Mouse (Mus musculus): ENCODE data around the gene Serinc5. TPM values are rescaled to one million over a fixed set of nuclear protein-coding genes. Genes with fewer than 3 reads are reported as not detected.

The Serinc5 gene
- polyA plus RNA-seq, 1 experiment from 2014 or later = 10.4 TPM

DNA sequence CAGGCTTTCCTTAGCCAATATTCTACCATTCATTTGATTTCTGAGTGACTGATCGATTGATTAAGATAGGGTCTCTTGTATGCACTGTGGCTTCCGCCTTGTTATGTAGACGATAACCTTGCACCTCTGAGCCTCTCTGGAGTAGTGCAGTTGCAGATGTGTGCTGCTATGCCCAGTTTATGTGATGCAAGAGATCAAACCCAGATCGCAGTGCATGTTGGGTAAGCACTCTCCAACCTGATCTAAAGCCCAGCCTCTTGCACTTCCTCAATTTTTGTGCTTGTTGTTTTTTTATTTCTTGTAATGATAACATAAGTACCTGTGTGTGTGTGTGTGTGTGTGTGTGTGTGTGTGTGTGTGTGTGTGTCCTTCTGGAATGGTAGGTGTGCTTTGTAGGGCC, 132.0 kb downstream of the Serinc5 start:
- Histone ChIP-seq H3K9me3 (ENCODE audit: control insufficient read depth, low read length) (no peaks in the 10 kb centered on the region), H3K9ac (ENCODE audit: low read depth, low read length) (no peak overlapping the region), H3K27me3 (ENCODE audit: control insufficient read depth, insufficient read depth, low read length) (no peaks in the 10 kb centered on the region), H3K36me3 (ENCODE audit: control insufficient read depth, insufficient read depth, low read length) (no peaks in the 10 kb centered on the region), H3K4me3 (ENCODE audit: low read depth, low read length) (no peak overlapping the region), H3K4me1 (replicated peaks; ENCODE audit: control insufficient read depth, insufficient read depth, low read length) (no peaks in the 10 kb centered on the region), H3K27ac (ENCODE audit: low read depth, low read length) (no peak overlapping the region), H3K4me2 (replicated peaks; ENCODE audit: low read depth, low read length) (no peak overlapping the region)
- DNase-seq (ENCODE audit: low spot score) (no peak), ATAC-seq (ENCODE audit: low FRiP score) (no peak)
- 93% methylated on average over 4 of the region's 4 CpGs for WGBS

DNA sequence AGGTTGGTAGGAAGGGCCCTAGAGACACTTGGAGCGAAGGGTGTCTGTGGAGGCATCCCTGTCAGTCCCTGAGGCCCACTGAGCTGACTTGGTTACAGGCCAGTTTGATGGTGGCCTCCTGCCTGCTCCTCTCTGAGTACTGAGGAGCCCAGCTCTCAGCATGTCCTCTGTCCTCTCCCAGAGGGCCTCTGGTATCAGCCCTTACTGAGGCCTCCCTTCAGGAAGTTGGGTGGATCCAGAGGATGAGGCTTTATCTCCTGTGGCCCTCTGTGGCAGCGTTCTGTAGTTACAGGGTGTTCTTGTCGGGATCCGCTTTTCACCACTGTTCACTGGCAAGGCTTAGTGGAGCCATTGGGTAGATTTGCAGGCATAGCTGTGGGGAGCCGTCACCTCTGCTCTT, 132.4 kb downstream of the Serinc5 start:
- Histone ChIP-seq H3K9ac (ENCODE audit: low read depth, low read length) (no peak overlapping the region), H3K4me3 (ENCODE audit: low read depth, low read length) (no peak overlapping the region), H3K36me3 (ENCODE audit: control insufficient read depth, insufficient read depth, low read length) (no peaks in the 10 kb centered on the region), H3K4me1 (replicated peaks; ENCODE audit: control insufficient read depth, insufficient read depth, low read length) (no peaks in the 10 kb centered on the region), H3K4me2 (replicated peaks; ENCODE audit: low read depth, low read length) (no peak overlapping the region), H3K27me3 (ENCODE audit: control insufficient read depth, insufficient read depth, low read length) (no peaks in the 10 kb centered on the region), H3K27ac (ENCODE audit: low read depth, low read length) (no peak overlapping the region), H3K9me3 (ENCODE audit: control insufficient read depth, low read length) (no peaks in the 10 kb centered on the region)
- WGBS = 74% methylated on average over 5 of the region's 5 CpGs
- DNase-seq (ENCODE audit: low spot score) (no peak), ATAC-seq (ENCODE audit: low FRiP score) (no peak)

DNA sequence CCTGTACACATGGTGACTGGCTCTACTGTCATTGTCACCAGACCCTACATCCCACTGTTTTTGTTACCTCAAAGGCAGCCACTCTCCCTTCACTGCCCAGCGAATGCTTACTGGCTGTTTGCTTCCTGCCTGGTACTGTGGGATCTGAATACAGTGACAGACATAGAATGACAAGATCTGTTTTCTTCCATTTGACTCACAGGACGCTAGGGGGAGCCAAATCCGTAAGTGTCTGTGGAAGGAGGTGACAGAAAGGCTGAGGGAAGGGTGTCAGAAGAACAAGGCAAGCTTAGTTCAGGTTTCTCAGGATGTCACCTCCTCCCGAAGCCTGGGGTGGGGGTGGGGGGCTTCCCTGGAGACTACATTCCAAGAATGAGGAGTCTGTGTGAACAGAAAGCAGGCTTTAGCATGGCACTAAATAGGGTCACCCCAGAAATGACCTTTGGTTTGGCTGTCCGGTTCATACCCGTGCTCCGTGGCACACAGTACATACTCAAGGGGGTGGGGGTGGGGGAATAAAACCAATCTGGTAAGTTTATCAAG, 140.2 kb downstream of the Serinc5 start:
- no peak overlapping the region for H3K4me2 ChIP-seq (replicated peaks; ENCODE audit: low read depth, low read length)
- H3K4me1 ChIP-seq (replicated peaks; ENCODE audit: control insufficient read depth, insufficient read depth, low read length) = no peaks in the 10 kb centered on the region
- no peak overlapping the region for H3K4me3 ChIP-seq (ENCODE audit: low read depth, low read length)
- 27% methylated on average over 7 of the region's 7 CpGs for WGBS
- no peaks in the 10 kb centered on the region for H3K27me3 ChIP-seq (ENCODE audit: control insufficient read depth, insufficient read depth, low read length)
- no peak overlapping the region for H3K9ac ChIP-seq (ENCODE audit: low read depth, low read length)
- H3K9me3 ChIP-seq (ENCODE audit: control insufficient read depth, low read length) = no peaks in the 10 kb centered on the region
- peak; percentile 68 for ATAC-seq (ENCODE audit: low FRiP score)
- no peaks in the 10 kb centered on the region for H3K36me3 ChIP-seq (ENCODE audit: control insufficient read depth, insufficient read depth, low read length)
- H3K27ac ChIP-seq (ENCODE audit: low read depth, low read length) = no peak overlapping the region
- peak; percentile 86 for DNase-seq (ENCODE audit: low spot score)

DNA sequence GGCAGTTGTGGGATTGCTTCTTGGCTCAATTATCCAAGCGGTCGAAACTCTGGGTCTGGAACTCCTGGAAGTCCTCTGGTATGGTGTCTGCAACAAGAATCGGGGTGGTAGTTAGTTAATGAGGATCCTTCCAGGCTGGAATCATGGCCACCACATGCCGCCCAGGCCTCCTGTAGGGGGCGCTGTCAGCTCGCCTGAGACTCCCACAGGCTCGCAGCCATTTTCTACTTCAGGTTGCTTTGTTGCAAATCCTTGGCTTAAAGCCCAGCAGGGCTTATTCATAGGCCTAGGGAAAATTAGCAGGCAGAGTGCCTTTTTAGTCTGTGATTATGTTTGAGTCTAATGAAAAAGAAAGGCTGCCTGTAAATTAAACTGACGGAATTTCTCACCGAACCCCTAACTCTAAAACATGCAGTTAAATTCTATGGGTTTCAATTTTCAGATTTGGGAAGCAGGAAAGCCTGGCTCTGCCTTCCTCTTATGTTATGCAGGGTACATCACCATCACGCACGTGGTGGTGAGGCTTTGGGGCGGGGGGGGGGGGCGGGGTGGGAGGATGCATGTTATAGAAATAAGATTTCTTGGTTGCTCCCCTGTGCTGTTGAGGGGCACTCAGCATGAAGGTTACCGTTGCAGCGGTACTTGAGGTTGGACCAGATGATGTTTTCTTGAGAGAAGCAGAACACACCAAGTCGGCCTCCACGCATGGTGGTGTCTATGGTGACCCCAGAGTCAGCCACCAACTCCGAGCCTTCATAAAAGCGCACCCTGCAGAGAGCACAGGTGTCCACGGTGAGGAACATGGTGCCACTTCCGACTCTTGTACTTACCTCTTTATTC, 141.1 kb downstream of the Serinc5 start:
- H3K4me1 ChIP-seq (replicated peaks; ENCODE audit: control insufficient read depth, insufficient read depth, low read length) = no peaks in the 10 kb centered on the region
- H3K27ac ChIP-seq (ENCODE audit: low read depth, low read length) = no peak overlapping the region
- H3K9me3 ChIP-seq (ENCODE audit: control insufficient read depth, low read length) = no peaks in the 10 kb centered on the region
- peak; percentile 85 for DNase-seq (ENCODE audit: low spot score)
- no peaks in the 10 kb centered on the region for H3K36me3 ChIP-seq (ENCODE audit: control insufficient read depth, insufficient read depth, low read length)
- peak; percentile 66 for ATAC-seq (ENCODE audit: low FRiP score)
- no peaks in the 10 kb centered on the region for H3K27me3 ChIP-seq (ENCODE audit: control insufficient read depth, insufficient read depth, low read length)
- WGBS = 74% methylated on average over 21 of the region's 21 CpGs
- H3K4me2 ChIP-seq (replicated peaks; ENCODE audit: low read depth, low read length) = no peak overlapping the region
- no peak overlapping the region for H3K4me3 ChIP-seq (ENCODE audit: low read depth, low read length)
- H3K9ac ChIP-seq (ENCODE audit: low read depth, low read length) = no peak overlapping the region

DNA sequence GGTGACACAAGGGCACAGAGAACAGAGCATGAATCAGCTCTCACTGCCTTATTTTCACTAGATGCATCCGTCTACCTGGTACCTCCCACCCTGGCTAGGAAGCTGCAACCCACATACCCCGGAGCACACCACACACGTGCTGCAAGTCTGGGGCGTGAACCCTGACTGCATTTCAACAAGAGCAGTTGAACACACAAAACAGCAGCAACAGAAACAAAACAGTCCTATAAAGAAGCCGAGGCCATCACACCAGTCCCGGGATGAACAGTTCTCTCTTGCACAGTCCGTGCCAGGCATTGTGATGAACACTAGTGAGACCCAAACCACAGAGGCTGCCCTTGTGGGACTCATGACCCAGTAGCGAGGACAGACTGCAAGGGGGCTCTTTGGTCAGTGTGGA, 142.8 kb downstream of the Serinc5 start:
- Histone ChIP-seq H3K4me2 (replicated peaks; ENCODE audit: low read depth, low read length) (no peak overlapping the region), H3K9me3 (ENCODE audit: control insufficient read depth, low read length) (no peaks in the 10 kb centered on the region), H3K4me3 (ENCODE audit: low read depth, low read length) (no peak overlapping the region), H3K27me3 (ENCODE audit: control insufficient read depth, insufficient read depth, low read length) (no peaks in the 10 kb centered on the region), H3K9ac (ENCODE audit: low read depth, low read length) (no peak overlapping the region), H3K36me3 (ENCODE audit: control insufficient read depth, insufficient read depth, low read length) (no peaks in the 10 kb centered on the region), H3K4me1 (replicated peaks; ENCODE audit: control insufficient read depth, insufficient read depth, low read length) (no peaks in the 10 kb centered on the region), H3K27ac (ENCODE audit: low read depth, low read length) (no peak overlapping the region)
- DNase-seq (ENCODE audit: low spot score) = no peak
- WGBS = 87% methylated on average over 8 of the region's 8 CpGs
- ATAC-seq (ENCODE audit: low FRiP score) = no peak

DNA sequence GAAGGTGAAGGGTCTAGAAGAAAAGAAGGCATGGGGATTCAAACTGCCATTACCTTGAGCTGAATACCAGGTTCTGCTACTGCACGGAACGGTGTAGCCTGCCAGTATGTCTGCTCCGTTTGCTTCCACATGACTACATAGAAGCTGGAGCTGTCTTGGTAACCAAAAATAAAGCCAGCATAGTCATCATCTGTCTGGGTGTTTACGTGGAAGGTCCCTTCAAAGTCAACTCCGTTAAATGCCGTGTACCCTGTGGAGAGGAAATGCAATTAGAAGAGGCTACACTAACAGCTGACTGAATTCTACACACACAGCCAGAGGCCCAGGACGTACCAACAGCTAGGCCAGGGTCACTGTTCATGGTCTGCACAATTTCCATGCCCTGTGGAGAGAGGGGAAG, 144.1 kb downstream of the Serinc5 start:
- Histone ChIP-seq H3K27me3 (ENCODE audit: control insufficient read depth, insufficient read depth, low read length) (no peaks in the 10 kb centered on the region), H3K4me2 (replicated peaks; ENCODE audit: low read depth, low read length) (no peak overlapping the region), H3K9me3 (ENCODE audit: control insufficient read depth, low read length) (no peaks in the 10 kb centered on the region), H3K4me1 (replicated peaks; ENCODE audit: control insufficient read depth, insufficient read depth, low read length) (no peaks in the 10 kb centered on the region), H3K27ac (ENCODE audit: low read depth, low read length) (no peak overlapping the region), H3K36me3 (ENCODE audit: control insufficient read depth, insufficient read depth, low read length) (no peaks in the 10 kb centered on the region), H3K4me3 (ENCODE audit: low read depth, low read length) (no peak overlapping the region), H3K9ac (ENCODE audit: low read depth, low read length) (no peak overlapping the region)
- DNase-seq (ENCODE audit: low spot score) (no peak), ATAC-seq (ENCODE audit: low FRiP score) (no peak)
- WGBS = 78% methylated on average over 7 of the region's 7 CpGs

DNA sequence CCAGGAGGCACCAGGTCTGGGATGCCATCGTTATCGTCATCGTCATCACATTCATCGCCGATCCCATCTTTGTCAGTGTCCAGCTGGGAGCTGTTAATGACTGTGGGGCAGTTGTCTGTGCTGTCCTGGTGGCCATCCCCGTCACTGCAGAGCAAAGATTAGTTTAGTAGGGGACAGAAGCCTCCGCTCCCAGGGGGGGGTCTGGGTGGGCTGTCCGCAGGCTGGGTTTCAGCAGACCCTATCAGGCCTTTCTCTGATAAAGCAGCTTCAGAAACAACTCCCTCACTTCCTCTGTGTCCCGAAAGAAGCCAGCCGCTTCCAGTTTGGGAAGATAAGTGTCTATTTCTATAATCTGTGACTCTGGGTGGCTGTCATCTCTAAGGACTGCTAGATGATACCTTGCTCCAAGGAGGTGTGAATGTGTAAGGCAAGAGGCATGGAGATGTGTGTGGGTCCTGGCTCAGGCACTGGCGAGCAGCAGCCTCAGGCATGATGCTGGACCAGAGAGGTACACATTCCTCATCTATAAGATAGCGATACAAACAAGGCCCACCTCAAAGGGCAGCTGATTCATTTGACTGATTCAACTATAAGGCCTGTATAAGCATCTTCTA, 147.2 kb downstream of the Serinc5 start:
- no peak overlapping the region for H3K4me2 ChIP-seq (replicated peaks; ENCODE audit: low read depth, low read length)
- no peak overlapping the region for H3K27ac ChIP-seq (ENCODE audit: low read depth, low read length)
- H3K4me3 ChIP-seq (ENCODE audit: low read depth, low read length) = no peak overlapping the region
- H3K9me3 ChIP-seq (ENCODE audit: control insufficient read depth, low read length) = no peaks in the 10 kb centered on the region
- WGBS = 88% methylated on average over 12 of the region's 12 CpGs
- ATAC-seq (ENCODE audit: low FRiP score) (no peak), DNase-seq (ENCODE audit: low spot score) (no peak)
- no peaks in the 10 kb centered on the region for H3K36me3 ChIP-seq (ENCODE audit: control insufficient read depth, insufficient read depth, low read length)
- no peaks in the 10 kb centered on the region for H3K27me3 ChIP-seq (ENCODE audit: control insufficient read depth, insufficient read depth, low read length)
- H3K4me1 ChIP-seq (replicated peaks; ENCODE audit: control insufficient read depth, insufficient read depth, low read length) = no peaks in the 10 kb centered on the region
- no peak overlapping the region for H3K9ac ChIP-seq (ENCODE audit: low read depth, low read length)

DNA sequence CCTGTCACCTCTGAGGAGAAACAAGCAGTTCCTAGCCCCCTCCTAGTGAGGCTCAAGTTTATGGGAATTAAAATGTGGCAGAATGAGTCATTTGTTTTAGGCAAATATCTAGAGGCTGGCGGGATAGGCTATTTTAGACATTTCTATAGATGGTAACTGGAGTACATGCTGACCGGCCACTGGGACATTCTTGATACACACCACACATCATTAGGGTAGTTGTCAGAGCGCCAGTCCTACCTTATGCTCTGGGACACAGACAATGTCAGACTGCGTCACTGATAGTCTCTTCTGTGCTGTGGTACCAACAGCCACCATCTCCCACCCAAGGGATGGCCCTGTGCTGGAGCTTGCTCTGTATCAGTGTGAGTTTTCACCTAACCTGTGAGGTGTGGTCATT, 148.2 kb downstream of the Serinc5 start:
- H3K9ac ChIP-seq (ENCODE audit: low read depth, low read length) = no peak overlapping the region
- no peak for DNase-seq (ENCODE audit: low spot score)
- no peak overlapping the region for H3K4me2 ChIP-seq (replicated peaks; ENCODE audit: low read depth, low read length)
- no peaks in the 10 kb centered on the region for H3K9me3 ChIP-seq (ENCODE audit: control insufficient read depth, low read length)
- no peaks in the 10 kb centered on the region for H3K36me3 ChIP-seq (ENCODE audit: control insufficient read depth, insufficient read depth, low read length)
- no peak overlapping the region for H3K4me3 ChIP-seq (ENCODE audit: low read depth, low read length)
- H3K4me1 ChIP-seq (replicated peaks; ENCODE audit: control insufficient read depth, insufficient read depth, low read length) = no peaks in the 10 kb centered on the region
- no peak for ATAC-seq (ENCODE audit: low FRiP score)
- H3K27me3 ChIP-seq (ENCODE audit: control insufficient read depth, insufficient read depth, low read length) = no peaks in the 10 kb centered on the region
- 94% methylated on average over 4 of the region's 4 CpGs for WGBS
- no peak overlapping the region for H3K27ac ChIP-seq (ENCODE audit: low read depth, low read length)

DNA sequence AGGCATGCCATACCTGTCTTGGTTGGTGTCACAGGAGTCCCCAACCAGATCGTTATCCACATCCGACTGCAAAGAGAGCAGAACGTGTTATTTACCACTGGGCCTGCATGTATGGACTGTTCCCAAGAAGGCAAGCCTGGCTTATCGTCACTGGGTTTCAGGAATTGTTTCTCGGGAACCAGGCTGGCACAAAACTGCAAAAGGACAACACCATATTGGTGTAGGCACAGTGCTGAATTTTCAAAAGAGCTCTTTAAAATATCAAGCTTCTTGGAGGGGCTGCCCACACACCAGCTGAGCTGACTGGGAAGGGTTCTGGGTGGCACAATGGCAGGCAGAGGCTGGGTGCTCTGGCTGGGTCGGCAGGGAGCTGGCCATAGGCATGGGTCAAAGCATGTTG, 149.6 kb downstream of the Serinc5 start:
- Histone ChIP-seq H3K27me3 (ENCODE audit: control insufficient read depth, insufficient read depth, low read length) (no peaks in the 10 kb centered on the region), H3K4me1 (replicated peaks; ENCODE audit: control insufficient read depth, insufficient read depth, low read length) (no peaks in the 10 kb centered on the region), H3K27ac (ENCODE audit: low read depth, low read length) (no peak overlapping the region), H3K4me3 (ENCODE audit: low read depth, low read length) (no peak overlapping the region), H3K9ac (ENCODE audit: low read depth, low read length) (no peak overlapping the region), H3K4me2 (replicated peaks; ENCODE audit: low read depth, low read length) (no peak overlapping the region), H3K9me3 (ENCODE audit: control insufficient read depth, low read length) (no peaks in the 10 kb centered on the region), H3K36me3 (ENCODE audit: control insufficient read depth, insufficient read depth, low read length) (no peaks in the 10 kb centered on the region)
- 92% methylated on average over 6 of the region's 6 CpGs for WGBS
- ATAC-seq (ENCODE audit: low FRiP score) = no peak
- DNase-seq (ENCODE audit: low spot score) = no peak

Data from hindbrain, embryonic 11.5 days (tissue).